Mouse (Mus musculus) embryo, embryonic 11 days (tissue): ENCODE measurements at regions not wholly inside any gene's neighbourhood (a gene's known extent, or its start where the extent isn't known, plus 50 kb on each side); places are given as distances from the start of the nearest gene placed in this dataset.

ENCODE experiments used
- DNase-seq: peaks from one replicate; pipeline ENCODE4 v3.0.0-alpha.2; 2015

DNA sequence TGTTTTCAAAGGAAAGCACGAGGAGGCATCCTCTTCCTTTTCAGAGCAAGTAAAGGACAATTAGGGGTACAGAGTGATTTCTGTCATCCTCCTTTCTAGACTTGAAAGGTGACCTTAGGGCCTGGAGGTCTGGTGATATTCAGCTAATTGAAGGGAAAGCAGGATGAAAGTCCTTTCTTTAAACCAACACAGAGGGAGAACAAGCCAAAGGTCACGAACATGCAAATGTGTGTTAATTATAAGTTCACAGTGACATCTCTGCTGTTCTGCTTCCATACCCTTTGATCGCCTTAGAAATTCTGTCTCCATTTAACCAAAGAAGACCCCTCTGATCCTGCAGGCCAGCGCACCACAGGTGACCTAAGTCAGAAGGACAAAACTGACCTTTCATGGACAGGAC lies 2126.3 kb upstream of the Lrrc6 start:
- no peak for DNase-seq

- DNase-seq = no peak
Measured at GRCm38 (mm10) chr15:68624831-68625230, 2124.1 kb upstream of the Lrrc6 start.

- no peak for DNase-seq
Measured at GRCm38 (mm10) chr15:68620417-68621214, 2119.9 kb upstream of the Lrrc6 start.

DNA sequence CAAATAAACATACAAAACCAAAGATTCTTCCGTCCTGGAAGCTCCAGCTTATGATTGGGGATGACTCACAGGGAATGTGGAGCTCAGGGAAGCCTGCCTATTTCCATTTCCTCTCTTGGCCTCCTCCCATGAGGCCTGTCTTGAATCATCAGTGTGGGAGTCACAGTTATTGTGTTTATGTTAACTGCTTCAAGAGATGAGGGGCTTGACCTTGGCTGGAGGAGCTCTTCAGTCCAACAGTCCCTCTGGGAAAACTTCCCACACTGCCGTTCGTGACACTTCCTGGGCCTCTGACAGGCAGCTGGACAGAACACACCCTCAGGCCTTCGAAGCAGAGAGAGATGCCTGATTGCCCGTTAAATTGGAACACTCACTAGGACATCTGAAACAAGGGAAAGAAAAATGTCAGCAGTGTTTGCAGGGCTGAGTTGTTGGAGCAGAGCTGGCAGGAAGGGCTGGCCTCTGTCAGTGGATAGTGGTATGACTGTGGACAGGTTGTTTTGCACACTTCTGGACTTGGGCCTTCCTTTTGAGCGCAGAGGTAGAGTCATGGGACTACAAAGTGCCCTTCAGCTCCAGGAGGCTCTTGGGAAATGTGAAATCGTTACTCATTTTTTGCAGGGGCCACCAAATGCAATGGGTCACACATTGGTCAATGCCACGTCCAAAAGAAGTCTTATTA lies 2105.5 kb upstream of the Lrrc6 start:
- peak; percentile 16 for DNase-seq

GRCm38 (mm10) chr15:68605478-68605877 lies 2104.8 kb upstream of the Lrrc6 start:
- no peak for DNase-seq

- no peak for DNase-seq
Measured at GRCm38 (mm10) chr15:68582177-68582576, 2081.5 kb upstream of the Lrrc6 start.

- DNase-seq = no peak
Measured at GRCm38 (mm10) chr15:68579486-68579885, 2078.8 kb upstream of the Lrrc6 start.

- no peak for DNase-seq
Measured at GRCm38 (mm10) chr15:68560654-68561053, 2059.9 kb upstream of the Lrrc6 start.

DNA sequence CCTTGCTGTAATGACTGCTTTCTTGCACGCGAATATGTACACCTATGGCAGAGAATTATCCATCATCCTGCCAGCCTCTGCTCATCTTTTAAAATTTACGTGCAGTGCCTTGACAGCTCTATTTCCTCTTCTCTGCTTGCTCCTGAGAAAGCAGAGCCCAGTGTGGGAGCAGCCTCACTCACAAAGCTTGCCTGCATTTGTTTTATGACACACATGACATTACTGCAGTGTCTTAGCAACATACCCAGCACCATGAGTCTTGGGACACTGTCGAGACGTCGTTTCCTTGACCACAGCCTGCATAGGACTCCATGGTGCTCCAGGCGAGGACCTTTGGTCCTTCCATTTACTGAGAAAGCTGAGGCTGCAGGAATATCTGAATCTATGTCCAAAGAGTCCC lies 2055.4 kb upstream of the Lrrc6 start:
- DNase-seq = no peak

DNA sequence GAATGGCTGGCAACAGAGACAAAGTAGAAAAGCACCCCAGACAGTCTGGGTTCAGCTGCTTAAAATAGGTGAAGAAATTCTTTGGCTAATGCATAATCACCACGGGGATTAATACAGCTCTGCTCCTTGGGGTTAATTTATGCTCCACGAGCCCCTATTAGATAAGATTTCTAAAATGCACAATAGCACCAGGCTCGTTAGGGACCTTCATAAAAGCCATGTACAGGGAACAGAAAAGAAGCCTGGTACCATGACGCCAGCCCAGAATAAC lies 2035.3 kb upstream of the Lrrc6 start:
- no peak for DNase-seq

- no peak for DNase-seq
Measured at GRCm38 (mm10) chr15:68535297-68536054, 2034.8 kb upstream of the Lrrc6 start.

DNA sequence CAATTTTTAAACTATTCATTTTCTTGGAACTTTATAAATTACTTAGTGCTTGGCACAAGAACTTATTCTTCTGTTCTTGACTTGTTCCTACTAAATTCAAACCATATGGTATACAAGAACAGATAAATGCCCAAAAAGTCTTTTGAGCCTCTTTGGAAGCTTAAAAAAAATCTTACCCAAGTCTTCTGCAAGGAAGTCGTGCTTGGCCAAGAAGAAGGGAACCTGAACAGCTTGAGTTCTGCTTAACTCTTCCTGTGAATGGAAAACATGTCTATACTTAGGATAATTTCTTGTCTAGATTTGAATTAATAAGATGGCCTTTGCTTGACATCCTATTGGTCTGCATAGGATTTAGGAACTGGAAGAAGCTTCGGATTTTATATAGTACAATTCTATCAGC lies 2020.0 kb upstream of the Lrrc6 start:
- DNase-seq = no peak

- DNase-seq = no peak
Measured at GRCm38 (mm10) chr15:68512431-68512830, 2011.7 kb upstream of the Lrrc6 start.

GRCm38 (mm10) chr15:68508190-68508589 lies 2007.5 kb upstream of the Lrrc6 start:
- no peak for DNase-seq

DNA sequence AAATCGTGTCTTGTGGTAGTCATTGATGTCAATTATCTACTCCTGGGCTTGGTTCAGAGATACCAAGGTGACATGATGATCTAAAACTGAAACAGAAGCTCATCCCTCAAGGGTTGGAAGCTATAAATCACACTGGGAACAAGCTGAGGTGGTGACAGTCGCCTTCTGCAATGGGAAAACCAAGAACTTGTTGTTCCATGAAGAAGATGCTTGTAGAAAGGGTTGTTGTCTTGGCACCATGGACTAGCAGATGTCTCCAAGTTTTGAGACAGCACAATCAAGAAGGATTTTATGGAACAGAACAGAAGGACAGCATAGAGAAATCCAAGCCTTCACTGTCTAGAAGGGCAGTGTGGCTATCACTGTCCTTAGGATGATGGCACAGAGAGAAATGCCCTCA lies 2005.4 kb upstream of the Lrrc6 start:
- no peak for DNase-seq

- DNase-seq = no peak
Measured at GRCm38 (mm10) chr15:68496438-68496837, 1995.7 kb upstream of the Lrrc6 start.

DNA sequence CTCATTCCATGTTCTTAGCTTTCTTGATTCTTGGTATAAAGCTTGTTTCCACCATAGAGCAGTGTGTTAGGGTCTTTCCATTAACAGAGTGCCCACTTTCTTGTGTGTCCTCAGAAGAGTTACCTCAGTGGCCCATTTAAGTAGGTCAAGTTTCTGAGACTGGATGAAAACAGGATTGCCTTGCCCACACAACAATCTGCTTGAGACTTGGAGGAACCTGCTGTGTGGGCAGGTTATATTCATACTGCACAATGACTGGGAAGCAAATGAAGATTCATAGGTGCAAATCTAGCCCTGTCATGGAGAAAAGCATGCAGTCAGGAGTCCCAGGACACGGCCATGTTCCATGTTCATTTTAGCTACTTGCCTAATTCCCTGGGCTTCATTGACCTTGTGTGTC lies 1984.1 kb upstream of the Lrrc6 start:
- DNase-seq = no peak

DNA sequence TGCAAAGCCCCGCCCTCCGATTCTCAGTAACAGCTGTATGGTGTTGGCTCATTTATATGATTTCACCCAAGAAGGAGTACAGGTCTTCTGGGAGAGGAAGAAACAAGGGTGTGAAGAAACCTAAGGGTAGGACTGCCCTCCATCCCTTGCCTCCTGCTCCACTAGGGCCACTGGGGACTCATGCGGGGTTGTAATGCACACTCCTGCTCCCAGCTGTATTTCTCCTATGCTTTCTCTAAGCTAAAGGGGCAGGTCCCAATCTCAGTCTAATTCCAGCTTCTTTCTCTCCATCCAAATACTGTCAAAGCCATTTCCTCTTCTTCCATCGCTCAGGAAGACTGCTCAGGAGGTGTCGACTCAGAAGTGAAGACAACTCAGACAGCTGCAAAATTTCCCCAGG lies 1977.0 kb upstream of the Lrrc6 start:
- DNase-seq = no peak

- DNase-seq = no peak
Measured at GRCm38 (mm10) chr15:68471928-68472327, 1971.2 kb upstream of the Lrrc6 start.

DNA sequence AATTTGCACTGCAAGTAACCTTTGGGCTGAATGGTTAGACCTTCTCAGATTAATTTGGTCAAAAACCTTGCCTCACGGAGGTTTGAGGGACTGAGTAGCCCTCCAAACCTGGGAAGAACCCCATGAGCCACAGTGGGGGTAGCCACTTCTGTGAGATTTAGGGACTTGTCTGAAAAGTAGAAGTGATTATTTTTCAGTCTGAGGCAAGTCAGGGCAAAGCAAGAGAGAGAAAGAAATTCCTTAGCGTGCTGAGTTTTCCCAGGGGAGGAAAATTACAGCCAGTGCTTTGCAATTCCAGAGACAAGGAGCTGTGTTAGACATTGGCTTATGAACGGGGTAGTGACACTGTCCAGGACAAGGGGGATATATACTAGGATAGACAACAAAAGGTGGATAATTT lies 1962.1 kb upstream of the Lrrc6 start:
- DNase-seq = no peak

DNA sequence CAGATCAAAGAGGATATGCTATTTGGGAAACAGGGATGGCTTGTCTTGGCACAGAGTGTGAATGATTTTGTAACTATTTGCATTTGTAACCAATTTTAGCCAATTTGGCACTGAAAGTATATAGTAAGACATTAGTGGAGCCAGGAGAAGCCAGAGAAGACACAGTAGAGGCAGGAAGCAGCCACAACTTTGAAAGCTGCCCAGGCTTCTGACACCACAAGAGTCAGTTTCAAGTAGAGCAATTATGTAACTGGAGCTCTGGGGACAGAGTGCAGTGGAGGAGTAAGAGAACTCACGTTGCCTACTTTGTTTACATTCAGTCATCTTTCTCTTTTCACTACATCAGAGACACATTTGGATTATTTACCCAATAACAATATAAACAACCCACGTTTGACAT lies 1956.5 kb upstream of the Lrrc6 start:
- DNase-seq = no peak

DNA sequence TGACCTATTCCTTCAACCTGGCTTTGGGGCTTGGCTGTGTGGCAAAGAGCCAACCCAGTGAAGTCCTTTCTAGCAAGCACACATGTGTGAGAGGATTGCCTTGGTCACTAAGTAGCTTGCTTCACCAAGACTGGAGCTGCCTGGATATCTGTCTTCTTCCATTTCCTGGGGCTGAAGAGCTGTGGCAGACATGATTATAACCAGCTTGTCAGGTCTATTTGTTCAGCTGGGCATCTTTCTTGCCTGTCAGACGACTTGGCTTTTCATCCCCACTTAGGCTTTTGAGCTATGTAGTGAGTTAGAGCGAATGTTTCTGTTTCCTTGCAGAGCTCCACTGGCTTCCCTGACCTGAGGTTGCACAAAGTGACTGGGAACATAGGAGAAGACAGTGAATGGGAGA lies 1951.3 kb upstream of the Lrrc6 start:
- DNase-seq = peak; percentile 33

DNA sequence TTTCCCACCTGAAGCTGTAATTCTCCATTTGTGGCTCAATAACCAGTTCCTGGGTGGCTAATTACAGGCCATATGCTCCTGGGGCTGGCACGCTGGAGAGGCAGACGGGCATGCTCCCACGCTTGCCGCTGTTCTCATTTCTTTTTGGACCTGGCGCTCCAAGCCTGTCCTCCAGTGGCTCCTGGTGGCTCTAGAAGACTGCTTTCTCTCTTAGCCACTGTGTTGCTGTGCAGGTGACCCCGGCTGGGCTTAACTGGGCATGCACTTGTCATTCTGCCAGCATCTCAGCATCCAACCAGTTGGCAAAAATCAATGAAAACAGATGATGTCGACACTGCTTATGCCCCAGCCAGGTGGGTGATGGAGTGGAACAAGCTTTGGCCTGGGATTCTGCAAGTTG lies 1944.6 kb upstream of the Lrrc6 start:
- no peak for DNase-seq

GRCm38 (mm10) chr15:68440636-68441035 lies 1939.9 kb upstream of the Lrrc6 start:
- no peak for DNase-seq
